Mouse (Mus musculus) CH12.LX (cell line): Measurements from ENCODE around the gene Nedd4. TPM values are rescaled to one million over a fixed set of nuclear protein-coding genes. Genes with fewer than 3 reads are reported as not detected.
"Not testable (repeated sequence)": the region's sequence is repeated elsewhere in the genome, so short reads cannot be mapped to it uniquely, and the experiment has no call there.

ENCODE experiments used
- DNase-seq: peaks from one replicate; pipeline ENCODE4 v3.0.0-alpha.2; 2013; ENCODE audit errors: extremely low read depth
- H3K27ac ChIP-seq: 2 replicates; pipeline ENCODE4 v1.5.1; 2012; ENCODE audit warnings: low read depth, mild to moderate bottlenecking, control low read depth, moderate library complexity; ENCODE audit not compliant: insufficient read depth
- H3K27me3 ChIP-seq: replicated peaks from 2 replicates; pipeline ENCODE3; 2012; ENCODE audit warnings: inconsistent platforms
- H3K36me3 ChIP-seq, 2 experiments: replicated peaks in 1 of 2; 2 replicates each; pipeline versions ENCODE3 to v1.6.1; 2012; ENCODE audit warnings: inconsistent platforms in 1 of 2, low read length in 1 of 2, mild to moderate bottlenecking in 1 of 2, mixed read lengths in 1 of 2, moderate library complexity in 1 of 2; ENCODE audit not compliant: control insufficient read depth in 1 of 2, insufficient read depth in 1 of 2
- H3K4me1 ChIP-seq, 2 experiments: 2 replicates each; pipeline ENCODE4 v1.6.1; 2012; ENCODE audit warnings: inconsistent platforms in 1 of 2, moderate library complexity in 1 of 2; ENCODE audit not compliant: insufficient read depth in 2 of 2, control insufficient read depth in 1 of 2
- H3K4me2 ChIP-seq: 2 replicates; pipeline ENCODE4 v1.6.1; 2012; ENCODE audit warnings: low read depth, mild to moderate bottlenecking, control low read depth; ENCODE audit not compliant: poor library complexity, insufficient read depth, severe bottlenecking
- H3K4me3 ChIP-seq, 3 experiments: fragments of 150-350 bp in 1 of 3; sonication (generic) in 1 of 3; replicated peaks in 1 of 3; 2 replicates each; pipeline versions ENCODE3 to v1.5.1; 2011 to 2012; ENCODE audit warnings: low read depth in 2 of 3, low read length in 2 of 3, mild to moderate bottlenecking in 2 of 3, moderate library complexity in 2 of 3, control low read depth in 1 of 3, improper control_type of control experiment in 1 of 3, inconsistent platforms in 1 of 3, mixed read lengths in 1 of 3; ENCODE audit not compliant: poor library complexity in 1 of 3
- H3K79me2 ChIP-seq: replicated peaks from 2 replicates; pipeline ENCODE4 v1.6.1; 2012; ENCODE audit warnings: mild to moderate bottlenecking, moderate library complexity; ENCODE audit not compliant: control insufficient read depth, poor library complexity, insufficient read depth, severe bottlenecking; ENCODE audit errors: extremely low read depth
- H3K9ac ChIP-seq: 2 replicates; pipeline ENCODE4 v1.6.1; 2012; ENCODE audit warnings: low read depth, mild to moderate bottlenecking, control low read depth, moderate library complexity; ENCODE audit not compliant: insufficient read depth
- H3K9me3 ChIP-seq: replicated peaks from 2 replicates; pipeline ENCODE3; 2012; ENCODE audit warnings: low read length, inconsistent platforms, mixed read lengths
- CHD1 ChIP-seq: IDR thresholded peaks from 2 replicates; pipeline ENCODE4 v1.6.1; 2012; ENCODE audit warnings: low read depth, low read length, improper control_type of control experiment, inconsistent platforms
- ETS1 ChIP-seq: conservative IDR thresholded peaks from 2 replicates; pipeline ENCODE4 v1.6.1; 2012; ENCODE audit warnings: low read depth, mild to moderate bottlenecking, inconsistent platforms, low read length, improper control_type of control experiment, moderate library complexity
- KAT2A ChIP-seq: IDR thresholded peaks from 2 replicates; pipeline ENCODE4 v1.6.1; 2012; ENCODE audit warnings: low read length, improper control_type of control experiment, inconsistent platforms; ENCODE audit not compliant: insufficient replicate concordance
- MAFK ChIP-seq: IDR thresholded peaks from 2 replicates; pipeline ENCODE4 v1.6.1; 2011; ENCODE audit warnings: low read length, improper control_type of control experiment; ENCODE audit not compliant: insufficient replicate concordance
- MAZ ChIP-seq: IDR thresholded peaks from 2 replicates; pipeline ENCODE4 v1.6.1; 2012; ENCODE audit warnings: low read depth, mild to moderate bottlenecking, inconsistent platforms, low read length, improper control_type of control experiment, moderate library complexity
- MYC ChIP-seq: IDR thresholded peaks from 2 replicates; pipeline ENCODE4 v1.6.1; 2011; ENCODE audit warnings: low read depth, mild to moderate bottlenecking, improper control_type of control experiment, low read length
- RAD21 ChIP-seq: IDR thresholded peaks from 2 replicates; pipeline ENCODE4 v1.6.1; 2011; ENCODE audit warnings: low read depth, mild to moderate bottlenecking, low read length, improper control_type of control experiment, moderate library complexity
- TBP ChIP-seq: conservative IDR thresholded peaks from 2 replicates; pipeline ENCODE4 v1.6.1; 2011; ENCODE audit warnings: low read depth, low read length, improper control_type of control experiment
- TCF12 ChIP-seq: IDR thresholded peaks from 2 replicates; pipeline ENCODE4 v1.6.1; 2014; ENCODE audit warnings: low read depth, mild to moderate bottlenecking, inconsistent platforms, low read length, improper control_type of control experiment
- USF2 ChIP-seq: conservative IDR thresholded peaks from 2 replicates; pipeline ENCODE4 v1.6.1; 2011; ENCODE audit warnings: low read depth, low read length, improper control_type of control experiment
- dilution Hi-C: fragments of 300-500 bp; cut with MboI; formaldehyde crosslinking; loops from 2 replicates; pipeline ENCODE4 v1.14.3; 2020; ENCODE audit warnings: low sequenced_read_pairs; ENCODE audit not compliant: extremely low pct_unique_long_range_greater_than_20kb, extremely low pct_ligation_motif_present
- in situ Hi-C: fragments of 300-500 bp; cut with MboI; formaldehyde crosslinking; loops from 3 replicates; pipeline ENCODE4 v1.14.3; 2019; ENCODE audit warnings: low sequenced_read_pairs, low pct_ligation_motif_present, low pct_unique_long_range_greater_than_20kb, mixed read lengths
- polyA plus RNA-seq: library from polyadenylated mRNA; unstranded; fragments of >175 nt; gene quantifications from 2 replicates; pipeline ENCODE4 v1.2.1, GENCODE M21; 2012; ENCODE audit warnings: low read depth; ENCODE audit not compliant: insufficient read length
- total RNA-seq, 2 experiments: library from RNA; depleted of rRNA; stranded (reverse); fragments of 300-350 nt in 1 of 2; fragments of >200 nt in 1 of 2; gene quantifications; 2 replicates each; pipeline ENCODE4 v1.2.3; 2012 to 2014

Nedd4 gene
- total and polyA plus RNA-seq, 3 experiments: 56.9 to 211 (median 206) TPM

DNA sequence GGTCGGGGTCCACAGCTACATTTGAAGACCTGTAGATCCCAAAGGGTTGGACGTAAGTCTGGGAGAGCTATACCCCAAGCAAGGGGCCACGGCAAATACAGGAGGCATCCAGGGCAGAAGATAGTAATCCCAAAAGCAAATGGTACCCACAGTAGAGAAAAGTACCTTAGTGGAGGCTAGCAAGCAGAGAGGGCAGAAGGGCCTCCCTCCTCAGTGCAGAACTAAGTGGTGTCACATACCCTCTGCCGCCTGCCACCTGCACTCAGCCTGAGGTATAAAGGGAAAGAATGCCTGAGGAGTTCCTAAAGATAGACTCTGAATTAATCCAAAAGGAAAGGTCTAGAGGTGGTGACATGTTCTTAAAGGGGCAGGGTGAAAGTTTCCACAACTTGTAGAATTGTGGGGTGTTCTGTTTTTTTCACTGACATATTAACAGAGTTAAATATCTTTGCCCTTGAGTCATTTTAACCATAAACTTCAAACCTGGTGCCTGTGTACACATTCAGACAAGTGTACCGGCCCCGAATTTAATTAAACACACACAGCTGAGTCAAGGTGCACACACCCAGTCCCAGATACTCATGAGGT, 21.0 kb upstream of the Nedd4 start:
- Histone ChIP-seq H3K4me2 (peak overlapping the region; percentile 82), H3K9ac (no peak overlapping the region), H3K9me3 (no peaks in the 10 kb centered on the region), H3K27ac (peak overlapping the region; percentile 4; the same call in 1 of the 2 replicates), H3K4me3 (peak overlapping the region in 1 of 3 experiments; percentile 13), H3K36me3 (no peaks in the 10 kb centered on the region), H3K79me2 (no peaks in the 10 kb centered on the region), H3K4me1 (peaks cover 7 to 24% of the 10 kb centered on the region in 2 experiments), H3K27me3 (no peaks in the 10 kb centered on the region)
- TF ChIP-seq ETS1: no peak
- TF ChIP-seq TCF12: no peak
- TF ChIP-seq USF2: no peak
- no peak for TF ChIP-seq MYC
- no peak for TF ChIP-seq TBP
- TF ChIP-seq RAD21: no peak
- no peak for TF ChIP-seq KAT2A
- no peak for TF ChIP-seq MAZ
- no peak for TF ChIP-seq MAFK
- no peak for TF ChIP-seq CHD1
- dilution Hi-C loops: no loop called here
- no peak for DNase-seq
- in situ Hi-C loops: no loop called here

DNA sequence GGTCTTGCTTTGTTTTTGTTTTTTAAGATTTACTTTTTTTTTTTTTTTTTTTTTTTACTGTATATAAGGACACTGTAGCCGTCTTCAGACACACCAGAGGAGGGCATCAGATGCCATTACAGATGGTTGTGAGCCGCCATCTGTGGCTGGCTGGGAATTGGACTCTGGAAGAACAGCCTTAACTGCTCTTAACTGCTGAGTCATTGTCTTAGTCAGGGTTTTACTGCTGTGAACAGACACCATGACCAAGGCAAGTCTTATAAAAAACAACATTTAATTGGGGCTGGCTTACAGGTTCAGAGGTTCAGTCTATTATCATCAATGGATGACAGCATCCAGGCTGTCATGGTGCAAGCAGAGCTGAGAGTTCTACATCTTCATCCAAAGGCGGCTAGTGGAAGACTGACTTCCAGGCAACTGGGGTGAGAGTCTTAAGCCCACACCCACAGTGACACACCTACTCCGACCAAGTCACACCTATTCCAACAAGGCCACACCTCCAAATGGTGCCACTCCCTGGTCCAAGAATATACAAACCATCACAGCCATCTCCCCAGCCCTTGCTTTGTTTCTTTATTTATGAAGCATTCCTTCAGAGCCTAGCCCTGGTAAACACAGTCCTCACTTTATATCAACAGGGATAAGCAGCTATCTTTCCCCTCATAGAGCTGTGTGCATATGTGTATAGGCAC, 19.2 kb upstream of the Nedd4 start:
- H3K4me3 ChIP-seq, in situ Hi-C loops, dilution Hi-C loops: not testable (repeated sequence)

More for the DNA sequence above, 19.2 kb upstream of the Nedd4 start:
- H3K36me3 ChIP-seq, H3K9ac ChIP-seq, H3K9me3 ChIP-seq, DNase-seq, H3K79me2 ChIP-seq, H3K4me2 ChIP-seq, H3K27ac ChIP-seq, H3K27me3 ChIP-seq: not testable (repeated sequence)
- peaks cover 7 to 24% of the 10 kb centered on the region in 2 experiments for H3K4me1 ChIP-seq
